Mouse (Mus musculus) G1E (cell line): Measurements from ENCODE around the gene Ckmt2.

Experiments used
- CTCF ChIP-seq: IDR thresholded peaks from 2 replicates; pipeline ENCODE4 v1.5.1; 2012; ENCODE audit warnings: low read depth, low read length, inconsistent platforms, mixed read lengths
- GATA1 ChIP-seq: IDR thresholded peaks from 2 replicates; pipeline ENCODE4 v1.6.1; 2012; ENCODE audit warnings: borderline replicate concordance, low read length, inconsistent platforms, mixed read lengths
- GATA2 ChIP-seq: IDR thresholded peaks from 2 replicates; pipeline ENCODE4 v1.6.1; 2012; ENCODE audit warnings: low read depth, low read length, inconsistent platforms, borderline replicate concordance
- POLR2AphosphoS5 ChIP-seq: IDR thresholded peaks from 2 replicates; pipeline ENCODE4 v1.6.1; 2012; ENCODE audit warnings: low read depth, low read length, inconsistent platforms; ENCODE audit not compliant: insufficient replicate concordance
- TAL1 ChIP-seq: conservative IDR thresholded peaks from 2 replicates; pipeline ENCODE4 v1.6.1; 2012; ENCODE audit warnings: low read depth, low read length, inconsistent platforms, mixed read lengths

- TF ChIP-seq CTCF: no peak
- no peak for TF ChIP-seq TAL1
- no peak for TF ChIP-seq GATA1
- TF ChIP-seq GATA2: no peak
- no peak for TF ChIP-seq POLR2AphosphoS5
These were observed 48.8 kb downstream of the Ckmt2 start for GRCm38 (mm10) chr13:91827876-91828275.
